Mouse (Mus musculus): ENCODE measurements at regions not wholly inside any gene's neighbourhood (a gene's known extent, or its start where the extent isn't known, plus 50 kb on each side); places are given as distances from the start of the nearest gene placed in this dataset.

GRCm38 (mm10) chr15:51485554-51485953 lies 2399.2 kb upstream of the Gm7489 start:
- 86% methylated on average over 2 of the region's 2 CpGs for WGBS
- no peak for DNase-seq (ENCODE audit: low spot score)
- no peak for TF ChIP-seq POLR2A (IDR thresholded peaks at IDR 0.05; ENCODE audit: borderline replicate concordance, extremely low read depth, insufficient read depth, insufficient read length)

GRCm38 (mm10) chr15:51502058-51502741 lies 2382.5 kb upstream of the Gm7489 start:
- Histone ChIP-seq H3K27ac (replicated peaks; ENCODE audit: low read depth, low read length) (peak overlapping the region; percentile 65), H3K4me2 (replicated peaks; ENCODE audit: low read depth, low read length, severe bottlenecking) (peak overlapping the region; percentile 33)

More at GRCm38 (mm10) chr15:51485554-51485953, 2399.2 kb upstream of the Gm7489 start:
- H3K36me3 ChIP-seq (ENCODE audit: control insufficient read depth, insufficient read depth, low read length), result no peaks in the 10 kb centered on the region
- H3K27ac ChIP-seq (replicated peaks; ENCODE audit: low read depth, low read length), result no peak overlapping the region
- no peaks in the 10 kb centered on the region for H3K27me3 ChIP-seq (ENCODE audit: control insufficient read depth, insufficient read depth, low read length)
- H3K9me3 ChIP-seq (ENCODE audit: control insufficient read depth, low read length), result no peaks in the 10 kb centered on the region
- no peak overlapping the region for H3K4me3 ChIP-seq (replicated peaks; ENCODE audit: low read length)
- no peaks in the 10 kb centered on the region for H3K4me1 ChIP-seq (ENCODE audit: control insufficient read depth, insufficient read depth, low read length)
- no peak for ATAC-seq (ENCODE audit: low FRiP score, low read depth)
- H3K9ac ChIP-seq (ENCODE audit: low read depth, low read length, severe bottlenecking), result no peak overlapping the region
- H3K4me2 ChIP-seq (replicated peaks; ENCODE audit: low read depth, low read length, severe bottlenecking), result no peak overlapping the region

GRCm38 (mm10) chr15:51502742-51503270 lies 2381.9 kb upstream of the Gm7489 start:
- no peak for TF ChIP-seq POLR2A (IDR thresholded peaks at IDR 0.05; ENCODE audit: borderline replicate concordance, extremely low read depth, insufficient read depth, insufficient read length)
- H3K4me3 ChIP-seq (replicated peaks; ENCODE audit: low read length), result peak overlapping the region; percentile 7; the same call in 1 of the 2 replicates
- no peaks in the 10 kb centered on the region for H3K36me3 ChIP-seq (ENCODE audit: control insufficient read depth, insufficient read depth, low read length)
- DNase-seq (ENCODE audit: low spot score) (no peak), ATAC-seq (ENCODE audit: low FRiP score, low read depth) (0 out of 2 replicates have a peak, but pooled peaks have one; percentile 28)
- no peaks in the 10 kb centered on the region for H3K9me3 ChIP-seq (ENCODE audit: control insufficient read depth, low read length)
- peaks cover 29% of the 10 kb centered on the region for H3K4me1 ChIP-seq (ENCODE audit: control insufficient read depth, insufficient read depth, low read length)
- WGBS, result 19% methylated on average over 10 of the region's 10 CpGs
- peak overlapping the region; percentile 65 for H3K27ac ChIP-seq (replicated peaks; ENCODE audit: low read depth, low read length)
- H3K4me2 ChIP-seq (replicated peaks; ENCODE audit: low read depth, low read length, severe bottlenecking), result peak overlapping the region; percentile 33
- peak overlapping the region; percentile 8; the same call in 1 of the 2 replicates for H3K9ac ChIP-seq (ENCODE audit: low read depth, low read length, severe bottlenecking)
- no peaks in the 10 kb centered on the region for H3K27me3 ChIP-seq (ENCODE audit: control insufficient read depth, insufficient read depth, low read length)

More at GRCm38 (mm10) chr15:51502058-51502741, 2382.5 kb upstream of the Gm7489 start:
- WGBS, result 52% methylated on average over 12 of the region's 12 CpGs
- no peak overlapping the region for H3K4me3 ChIP-seq (replicated peaks; ENCODE audit: low read length)
- peaks cover 29% of the 10 kb centered on the region for H3K4me1 ChIP-seq (ENCODE audit: control insufficient read depth, insufficient read depth, low read length)
- ATAC-seq (ENCODE audit: low FRiP score, low read depth) (0 out of 2 replicates have a peak, but pooled peaks have one; percentile 24), DNase-seq (ENCODE audit: low spot score) (peak; percentile 45)
- H3K27me3 ChIP-seq (ENCODE audit: control insufficient read depth, insufficient read depth, low read length), result no peaks in the 10 kb centered on the region
- H3K9ac ChIP-seq (ENCODE audit: low read depth, low read length, severe bottlenecking), result no peak overlapping the region
- no peak for TF ChIP-seq POLR2A (IDR thresholded peaks at IDR 0.05; ENCODE audit: borderline replicate concordance, extremely low read depth, insufficient read depth, insufficient read length)
- no peaks in the 10 kb centered on the region for H3K9me3 ChIP-seq (ENCODE audit: control insufficient read depth, low read length)
- H3K36me3 ChIP-seq (ENCODE audit: control insufficient read depth, insufficient read depth, low read length), result no peaks in the 10 kb centered on the region

GRCm38 (mm10) chr15:51503341-51503740 lies 2381.4 kb upstream of the Gm7489 start:
- TF ChIP-seq POLR2A (IDR thresholded peaks at IDR 0.05; ENCODE audit: borderline replicate concordance, extremely low read depth, insufficient read depth, insufficient read length), result no peak
- ATAC-seq (ENCODE audit: low FRiP score, low read depth), result no peak
- Histone ChIP-seq H3K27me3 (ENCODE audit: control insufficient read depth, insufficient read depth, low read length) (no peaks in the 10 kb centered on the region), H3K4me2 (replicated peaks; ENCODE audit: low read depth, low read length, severe bottlenecking) (peak overlapping the region; percentile 33), H3K27ac (replicated peaks; ENCODE audit: low read depth, low read length) (peak overlapping the region; percentile 65), H3K9me3 (ENCODE audit: control insufficient read depth, low read length) (no peaks in the 10 kb centered on the region), H3K9ac (ENCODE audit: low read depth, low read length, severe bottlenecking) (peak overlapping the region; percentile 34; the same call in 1 of the 2 replicates), H3K4me1 (ENCODE audit: control insufficient read depth, insufficient read depth, low read length) (peaks cover 29% of the 10 kb centered on the region), H3K36me3 (ENCODE audit: control insufficient read depth, insufficient read depth, low read length) (no peaks in the 10 kb centered on the region), H3K4me3 (replicated peaks; ENCODE audit: low read length) (peak overlapping the region; percentile 7; the same call in 1 of the 2 replicates)
- peak; percentile 15 for DNase-seq (ENCODE audit: low spot score)
- 4% methylated on average over 8 of the region's 8 CpGs for WGBS

- ATAC-seq (ENCODE audit: low FRiP score, low read depth), result peak; percentile 10; the same call in 1 of the 2 replicates
- H3K36me3 ChIP-seq (ENCODE audit: control insufficient read depth, insufficient read depth, low read length), result no peaks in the 10 kb centered on the region
- H3K27ac ChIP-seq (replicated peaks; ENCODE audit: low read depth, low read length), result peak overlapping the region; percentile 65
- DNase-seq (ENCODE audit: low spot score), result peak; percentile 5
- 34% methylated on average over 11 of the region's 11 CpGs for WGBS
- H3K9ac ChIP-seq (ENCODE audit: low read depth, low read length, severe bottlenecking), result no peak overlapping the region
- H3K9me3 ChIP-seq (ENCODE audit: control insufficient read depth, low read length), result no peaks in the 10 kb centered on the region
- peaks cover 29% of the 10 kb centered on the region for H3K4me1 ChIP-seq (ENCODE audit: control insufficient read depth, insufficient read depth, low read length)
- no peak for TF ChIP-seq POLR2A (IDR thresholded peaks at IDR 0.05; ENCODE audit: borderline replicate concordance, extremely low read depth, insufficient read depth, insufficient read length)
- no peak overlapping the region for H3K4me2 ChIP-seq (replicated peaks; ENCODE audit: low read depth, low read length, severe bottlenecking)
- H3K4me3 ChIP-seq (replicated peaks; ENCODE audit: low read length), result no peak overlapping the region
- H3K27me3 ChIP-seq (ENCODE audit: control insufficient read depth, insufficient read depth, low read length), result no peaks in the 10 kb centered on the region
Observed at GRCm38 (mm10) chr15:51504016-51504760, 2380.5 kb upstream of the Gm7489 start.

Measured in limb, embryonic 14.5 days (tissue).